Mouse (Mus musculus) stomach, postnatal 0 days (tissue): ENCODE data around the gene Lsm2.

Experiments
- CTCF ChIP-seq: IDR thresholded peaks from 2 replicates; pipeline ENCODE4 v1.5.1; 2016; ENCODE audit warnings: antibody characterized with exemption, low read depth, mild to moderate bottlenecking, moderate library complexity
- EP300 ChIP-seq: optimal IDR thresholded peaks from 2 replicates; pipeline ENCODE3; 2016; ENCODE audit warnings: antibody characterized with exemption

GRCm38 (mm10) chr17:35016791-35017705, 35.4 kb downstream of the Lsm2 start:
- TF ChIP-seq EP300: no peak
- no peak for TF ChIP-seq CTCF
